Mouse (Mus musculus): ENCODE measurements around the gene Eif4enif1.
"Not testable (repeated sequence)": the region's sequence is repeated elsewhere in the genome, so short reads cannot be mapped to it uniquely, and the experiment has no call there.

Gene Eif4enif1

GRCm38 (mm10) chr11:3181971-3182370, 20.2 kb upstream of the Eif4enif1 start:
- not testable (repeated sequence) for DNase-seq

- DNase-seq, result not testable (repeated sequence)
Measured at GRCm38 (mm10) chr11:3182707-3183106, 19.5 kb upstream of the Eif4enif1 start.

GRCm38 (mm10) chr11:3193363-3193762, 8.8 kb upstream of the Eif4enif1 start, which contains the start of gene Sfi1:
Sfi1 (minus strand) TSS chr11:3193463.
- DNase-seq, result no peak

GRCm38 (mm10) chr11:3200636-3201035, 1.6 kb upstream of the Eif4enif1 start:
- DNase-seq, result not testable (repeated sequence)

GRCm38 (mm10) chr11:3201326-3202230, 614 bp upstream of the Eif4enif1 start:
- DNase-seq, result no peak

GRCm38 (mm10) chr11:3202781-3203441, 719 bp downstream of the Eif4enif1 start:
- DNase-seq, result no peak

- no peak for DNase-seq
Measured at GRCm38 (mm10) chr11:3203771-3204170, 1.6 kb downstream of the Eif4enif1 start.

- DNase-seq, result no peak
Measured at GRCm38 (mm10) chr11:3205207-3205606, 3.0 kb downstream of the Eif4enif1 start.

GRCm38 (mm10) chr11:3206783-3207182, 4.6 kb downstream of the Eif4enif1 start:
- no peak for DNase-seq

GRCm38 (mm10) chr11:3212526-3212925, 10.3 kb downstream of the Eif4enif1 start:
- no peak for DNase-seq

- no peak for DNase-seq
Measured at GRCm38 (mm10) chr11:3223105-3223504, 20.9 kb downstream of the Eif4enif1 start.

- DNase-seq, result no peak
Measured at GRCm38 (mm10) chr11:3227113-3227512, 24.9 kb downstream of the Eif4enif1 start.

- DNase-seq, result no peak
Measured at GRCm38 (mm10) chr11:3232248-3232647, 30.1 kb downstream of the Eif4enif1 start.

- no peak for DNase-seq
Measured at GRCm38 (mm10) chr11:3233704-3234103, 31.5 kb downstream of the Eif4enif1 start.

- DNase-seq, result no peak
Measured at GRCm38 (mm10) chr11:3235277-3235676, 33.1 kb downstream of the Eif4enif1 start.

GRCm38 (mm10) chr11:3242395-3242794, 40.2 kb downstream of the Eif4enif1 start:
- no peak for DNase-seq

GRCm38 (mm10) chr11:3243771-3244170, 41.6 kb downstream of the Eif4enif1 start:
- DNase-seq, result no peak

- no peak for DNase-seq
Measured at GRCm38 (mm10) chr11:3247387-3247786, 45.2 kb downstream of the Eif4enif1 start.

GRCm38 (mm10) chr11:3259537-3259936, 57.3 kb downstream of the Eif4enif1 start:
- DNase-seq, result no peak

- DNase-seq, result no peak
Measured at GRCm38 (mm10) chr11:3265291-3266078, 63.3 kb downstream of the Eif4enif1 start.

- DNase-seq, result peak; percentile 99
Measured at GRCm38 (mm10) chr11:3266079-3266685, 64.0 kb downstream of the Eif4enif1 start, which contains the start of gene Drg1. Drg1 (minus strand) TSS chr11:3266415.

GRCm38 (mm10) chr11:3267133-3267532, 64.9 kb downstream of the Eif4enif1 start:
- DNase-seq, result no peak

GRCm38 (mm10) chr11:3269241-3269640, 67.0 kb downstream of the Eif4enif1 start:
- DNase-seq, result no peak

Measured in retina, postnatal 1 day (tissue).